Mouse (Mus musculus) heart, embryonic 16.5 days (tissue): ENCODE measurements around the gene Cck. TPM values are rescaled to one million over a fixed set of nuclear protein-coding genes. Genes with fewer than 3 reads are reported as not detected.
"Not testable (repeated sequence)": the region's sequence is repeated elsewhere in the genome, so short reads cannot be mapped to it uniquely, and the experiment has no call there.

ENCODE experiments used
- ATAC-seq: fragments of 200-750 bp; cut with Nextera tagmentation; replicated peaks from 2 replicates; pipeline ENCODE4 v1.8.0; 2017; ENCODE audit warnings: moderate number of reproducible peaks; ENCODE audit not compliant: insufficient read depth, low FRiP score; ENCODE audit errors: extremely low read depth
- H3K27ac ChIP-seq: fragments of 300-500 bp; sonication (generic); 2 replicates; pipeline ENCODE4 v1.5.1; 2014; ENCODE audit warnings: mild to moderate bottlenecking, low read length, control low read depth, moderate library complexity
- H3K27me3 ChIP-seq: fragments of 300-500 bp; sonication (generic); 2 replicates; pipeline ENCODE4 v1.6.1; 2014; ENCODE audit warnings: low read length, mixed read lengths; ENCODE audit not compliant: control insufficient read depth, insufficient read depth
- H3K36me3 ChIP-seq: fragments of 300-500 bp; sonication (generic); 2 replicates; pipeline ENCODE4 v1.6.1; 2014; ENCODE audit not compliant: control insufficient read depth, insufficient read depth
- H3K4me1 ChIP-seq: fragments of 300-500 bp; sonication (generic); 2 replicates; pipeline ENCODE4 v1.6.1; 2014; ENCODE audit warnings: low read length, mixed read lengths; ENCODE audit not compliant: control insufficient read depth, insufficient read depth
- H3K4me2 ChIP-seq: fragments of 300-500 bp; sonication (generic); 2 replicates; pipeline ENCODE4 v1.6.1; 2014; ENCODE audit warnings: low read depth, mild to moderate bottlenecking, control low read depth, low read length
- H3K4me3 ChIP-seq: fragments of 300-500 bp; sonication (generic); 2 replicates; pipeline ENCODE4 v1.5.1; 2014; ENCODE audit warnings: mild to moderate bottlenecking, control low read depth, low read length
- H3K9ac ChIP-seq: fragments of 300-500 bp; sonication (generic); 2 replicates; pipeline ENCODE4 v1.6.1; 2014; ENCODE audit warnings: low read length, control low read depth
- H3K9me3 ChIP-seq: fragments of 300-500 bp; sonication (generic); replicated peaks from 2 replicates; pipeline ENCODE4 v1.6.1; 2016; ENCODE audit warnings: low read length; ENCODE audit not compliant: control insufficient read depth
- WGBS: fragments of 180-500 bp; shearing (Covaris S2); extraction: QIAGEN DNeasy Blood & Tissue Kit; methylation state at CpG from one replicate; pipeline ENCODE4 v1.1.7; 2014; 5-methylcytosine and 5-hydroxymethylcytosine counted together
- polyA plus RNA-seq: library from polyadenylated mRNA; unstranded; fragments of >200 nt; fragmentation: Nextera tagmentation; extraction: Ambion mirVana; gene quantifications from 2 replicates; pipeline ENCODE4 v1.2.1, GENCODE M21; 2015

The Cck gene
- polyA plus RNA-seq, 1 experiment from 2014 or later = 0.64 TPM

GRCm38 (mm10) chr9:121474771-121475170, 20.7 kb downstream of the Cck start:
- no peak overlapping the region for H3K9ac ChIP-seq
- no peak overlapping the region for H3K4me2 ChIP-seq
- H3K27ac ChIP-seq = no peak overlapping the region
- ATAC-seq = no peak
- peaks cover 5% of the 10 kb centered on the region; the same call in 1 of the 2 replicates for H3K4me1 ChIP-seq
- H3K27me3 ChIP-seq = no peaks in the 10 kb centered on the region
- WGBS = 75% methylated on average over 5 of the region's 5 CpGs
- peaks cover 29% of the 10 kb centered on the region for H3K36me3 ChIP-seq
- no peaks in the 10 kb centered on the region for H3K9me3 ChIP-seq
- no peak overlapping the region for H3K4me3 ChIP-seq

GRCm38 (mm10) chr9:121469711-121470110, 25.8 kb downstream of the Cck start:
- 91% methylated on average over 6 of the region's 6 CpGs for WGBS
- H3K4me1 ChIP-seq = no peaks in the 10 kb centered on the region

GRCm38 (mm10) chr9:121467460-121467859, 28.0 kb downstream of the Cck start:
- Histone ChIP-seq H3K4me2 (no peak overlapping the region), H3K27ac (0 out of 2 replicates have a peak overlapping the region, but pooled peaks have one; percentile 25), H3K9ac (no peak overlapping the region), H3K4me1 (no peaks in the 10 kb centered on the region), H3K27me3 (no peaks in the 10 kb centered on the region), H3K36me3 (peaks cover 25% of the 10 kb centered on the region), H3K4me3 (no peak overlapping the region), H3K9me3 (no peaks in the 10 kb centered on the region)
- no peak for ATAC-seq
- 68% methylated on average over 11 of the region's 11 CpGs for WGBS

More at GRCm38 (mm10) chr9:121469711-121470110, 25.8 kb downstream of the Cck start:
- Histone ChIP-seq H3K4me2 (no peak overlapping the region), H3K9ac (no peak overlapping the region), H3K4me3 (no peak overlapping the region), H3K27ac (no peak overlapping the region), H3K9me3 (no peaks in the 10 kb centered on the region), H3K36me3 (peaks cover 37% of the 10 kb centered on the region), H3K27me3 (no peaks in the 10 kb centered on the region)
- no peak for ATAC-seq

DNA sequence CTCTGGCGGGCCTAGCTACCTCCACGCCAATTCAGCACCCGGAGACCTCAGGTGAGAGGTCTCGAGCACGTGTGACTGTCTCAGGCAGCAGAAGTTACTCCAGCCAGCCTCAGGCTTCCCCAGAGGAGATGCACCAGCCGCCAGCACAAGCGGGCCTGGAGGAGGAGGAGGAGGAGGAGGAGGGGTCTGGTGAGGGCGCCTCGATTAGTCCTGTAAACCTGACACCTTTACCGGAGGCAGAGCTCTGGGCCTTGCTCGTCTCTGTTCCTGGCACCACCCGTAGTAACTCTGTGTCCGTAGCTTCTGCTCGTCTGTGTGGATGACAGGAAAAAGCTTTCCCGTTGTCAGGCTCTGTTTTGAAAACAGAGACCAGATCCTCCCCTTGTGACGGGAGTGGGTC, 35.0 kb downstream of the Cck start:
- 57% methylated on average over 16 of the region's 16 CpGs for WGBS
- no peaks in the 10 kb centered on the region for H3K9me3 ChIP-seq
- H3K4me3 ChIP-seq = no peak overlapping the region
- no peak overlapping the region for H3K9ac ChIP-seq
- H3K27ac ChIP-seq = no peak overlapping the region
- no peaks in the 10 kb centered on the region for H3K4me1 ChIP-seq
- no peak for ATAC-seq
- H3K27me3 ChIP-seq = no peaks in the 10 kb centered on the region
- H3K4me2 ChIP-seq = no peak overlapping the region
- H3K36me3 ChIP-seq = peaks cover 37% of the 10 kb centered on the region

DNA sequence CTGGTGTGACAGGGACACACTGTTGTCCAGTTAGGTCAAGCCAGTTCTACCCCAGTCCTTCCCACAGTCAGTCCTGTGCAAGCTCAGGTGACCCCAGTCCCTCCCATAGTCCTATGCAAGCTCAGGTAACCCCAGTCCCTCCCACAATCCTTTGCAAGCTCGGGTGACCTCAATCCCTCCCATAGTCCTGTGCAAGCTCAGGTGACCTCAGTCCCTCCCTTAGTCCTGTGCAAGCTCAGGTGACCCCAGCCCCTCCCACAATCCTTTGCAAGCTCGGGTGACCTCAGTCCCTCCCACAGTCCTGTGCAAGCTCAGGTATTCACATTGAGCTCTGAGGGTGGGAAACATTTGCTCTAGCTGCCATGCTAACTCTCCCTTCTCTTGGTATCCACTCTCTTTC, 35.5 kb downstream of the Cck start:
- Histone ChIP-seq H3K27me3 (no peaks in the 10 kb centered on the region), H3K27ac (no peak overlapping the region), H3K36me3 (peaks cover 42% of the 10 kb centered on the region), H3K9me3 (no peaks in the 10 kb centered on the region), H3K9ac (no peak overlapping the region), H3K4me1 (no peaks in the 10 kb centered on the region), H3K4me3 (no peak overlapping the region), H3K4me2 (no peak overlapping the region)
- WGBS = 65% methylated on average over 2 of the region's 2 CpGs
- ATAC-seq = no peak

DNA sequence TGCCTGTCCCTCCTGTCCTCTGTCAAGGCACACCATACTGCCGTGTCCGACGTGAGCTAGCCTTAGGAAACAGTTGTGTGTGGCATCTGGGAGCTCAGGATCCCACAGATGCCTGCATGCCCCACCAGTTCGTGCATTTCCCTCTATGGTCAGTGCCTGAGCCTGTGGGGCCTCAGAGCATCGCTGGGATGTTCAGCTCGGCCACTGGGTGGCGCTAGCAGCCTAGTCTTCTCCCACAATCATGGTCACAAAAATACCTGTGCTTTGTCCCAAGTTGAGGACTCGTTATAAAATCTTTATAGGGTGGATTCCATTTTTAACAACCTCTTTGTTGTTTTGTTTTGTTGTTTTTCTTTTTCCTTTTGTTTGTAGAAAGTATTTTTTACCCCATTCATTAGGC, 37.0 kb downstream of the Cck start:
- no peak overlapping the region for H3K27ac ChIP-seq
- no peak overlapping the region for H3K9ac ChIP-seq
- no peak overlapping the region for H3K4me2 ChIP-seq
- H3K9me3 ChIP-seq = no peaks in the 10 kb centered on the region
- no peaks in the 10 kb centered on the region for H3K4me1 ChIP-seq
- no peak for ATAC-seq
- H3K4me3 ChIP-seq = no peak overlapping the region
- peaks cover 55% of the 10 kb centered on the region for H3K36me3 ChIP-seq
- 29% methylated on average over 8 of the region's 8 CpGs for WGBS
- no peaks in the 10 kb centered on the region for H3K27me3 ChIP-seq

DNA sequence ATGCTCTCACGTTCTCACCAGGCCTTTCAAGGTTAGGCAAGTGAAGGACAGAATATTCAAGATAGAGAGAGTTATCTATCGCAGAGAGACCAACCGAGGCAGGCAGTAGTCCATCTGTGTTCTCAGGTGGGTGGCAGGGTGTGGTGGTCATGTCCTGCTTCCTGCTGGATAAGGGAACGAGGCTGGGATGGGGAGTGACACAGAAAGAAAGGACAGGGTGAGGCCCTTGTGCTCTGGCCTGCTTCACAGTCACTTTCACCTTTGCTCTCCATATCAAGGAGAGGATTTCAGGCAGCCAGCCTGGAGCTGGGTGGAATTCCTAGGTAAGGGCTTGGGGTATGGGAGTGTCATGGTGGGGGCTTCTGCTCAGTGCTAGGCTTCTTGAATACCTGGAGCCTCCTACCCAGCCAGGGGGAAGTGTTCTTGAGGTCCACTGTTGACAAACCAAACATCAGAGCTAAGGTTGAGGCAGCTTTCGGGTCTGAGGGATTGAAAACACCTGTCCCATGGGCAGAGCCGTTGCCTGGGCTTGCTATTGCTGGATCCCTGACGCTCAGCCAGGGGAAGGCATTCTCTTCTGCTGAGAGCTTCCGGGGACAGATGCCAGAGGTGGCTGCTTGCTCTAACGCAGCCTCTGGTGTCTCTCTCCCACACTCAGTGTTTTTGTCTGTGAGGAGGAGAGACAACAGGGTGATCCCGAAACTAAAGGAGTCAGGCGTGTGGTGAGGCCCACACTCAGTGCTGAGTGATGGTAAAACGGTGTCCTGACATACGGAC, 38.6 kb downstream of the Cck start:
- H3K9ac ChIP-seq = no peak overlapping the region
- no peaks in the 10 kb centered on the region for H3K4me1 ChIP-seq
- H3K27me3 ChIP-seq = no peaks in the 10 kb centered on the region
- no peak overlapping the region for H3K27ac ChIP-seq
- 63% methylated on average over 13 of the region's 13 CpGs for WGBS
- no peaks in the 10 kb centered on the region for H3K9me3 ChIP-seq
- no peak for ATAC-seq
- H3K4me2 ChIP-seq = no peak overlapping the region
- H3K4me3 ChIP-seq = no peak overlapping the region
- peaks cover 58% of the 10 kb centered on the region for H3K36me3 ChIP-seq

GRCm38 (mm10) chr9:121454891-121455290, 40.6 kb downstream of the Cck start:
- Histone ChIP-seq H3K4me1 (no peaks in the 10 kb centered on the region), H3K4me2 (no peak overlapping the region), H3K27ac (no peak overlapping the region), H3K27me3 (no peaks in the 10 kb centered on the region), H3K9ac (no peak overlapping the region), H3K4me3 (no peak overlapping the region), H3K36me3 (peaks cover 54% of the 10 kb centered on the region), H3K9me3 (no peaks in the 10 kb centered on the region)
- WGBS = 83% methylated on average over 3 of the region's 3 CpGs
- no peak for ATAC-seq

GRCm38 (mm10) chr9:121452342-121452942, 43.1 kb downstream of the Cck start:
- H3K4me3 ChIP-seq, ATAC-seq, H3K4me1 ChIP-seq, H3K27me3 ChIP-seq, H3K9me3 ChIP-seq, H3K4me2 ChIP-seq: not testable (repeated sequence)
- Histone ChIP-seq H3K9ac (0 out of 2 replicates have a peak overlapping the region, but pooled peaks have one; percentile 22), H3K27ac (peak overlapping the region; percentile 44; the same call in 1 of the 2 replicates), H3K36me3 (peaks cover 61% of the 10 kb centered on the region)
- 38% methylated on average over 9 of the region's 9 CpGs for WGBS
